Mouse (Mus musculus) stomach, postnatal 0 days (tissue): ENCODE measurements at regions not wholly inside any gene's neighbourhood (a gene's known extent, or its start where the extent isn't known, plus 50 kb on each side); places are given as distances from the start of the nearest gene placed in this dataset.

Experiments
- CTCF ChIP-seq: IDR thresholded peaks from 2 replicates; pipeline ENCODE4 v1.5.1; 2016; ENCODE audit warnings: antibody characterized with exemption, low read depth, mild to moderate bottlenecking, moderate library complexity
- EP300 ChIP-seq: optimal IDR thresholded peaks from 2 replicates; pipeline ENCODE3; 2016; ENCODE audit warnings: antibody characterized with exemption

- TF ChIP-seq CTCF (no peak), EP300 (no peak)
These were observed 321.5 kb upstream of the Sall1 start for GRCm38 (mm10) chr8:89365430-89365829.
